Mouse (Mus musculus) B cell, adult 2 months (primary cell): ENCODE measurements at regions not wholly inside any gene's neighbourhood (a gene's known extent, or its start where the extent isn't known, plus 50 kb on each side); places are given as distances from the start of the nearest gene placed in this dataset.

Experiments
- DNase-seq, 2 experiments: peaks; one replicate each; pipeline ENCODE4 v3.0.0; 2022

DNA sequence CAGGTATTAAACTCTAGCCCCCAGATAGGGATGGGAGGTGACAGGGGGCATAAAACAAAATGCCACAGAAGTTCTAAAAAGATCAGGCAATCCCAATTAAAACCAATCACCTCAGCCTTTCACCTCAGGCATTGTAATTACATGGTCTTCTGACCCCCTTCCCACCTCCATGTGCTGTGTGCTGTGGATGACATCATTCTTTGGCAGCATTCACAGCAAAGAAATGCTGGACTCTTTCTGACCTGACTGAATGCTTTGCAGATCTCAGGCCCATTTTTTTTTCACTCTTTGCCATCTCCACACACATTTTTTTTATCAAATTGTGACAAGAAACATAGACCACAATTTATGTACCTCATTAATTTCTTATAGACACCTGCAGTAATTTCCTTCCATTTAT lies 659.1 kb downstream of the Inhba start:
- DNase-seq, result no peak

DNA sequence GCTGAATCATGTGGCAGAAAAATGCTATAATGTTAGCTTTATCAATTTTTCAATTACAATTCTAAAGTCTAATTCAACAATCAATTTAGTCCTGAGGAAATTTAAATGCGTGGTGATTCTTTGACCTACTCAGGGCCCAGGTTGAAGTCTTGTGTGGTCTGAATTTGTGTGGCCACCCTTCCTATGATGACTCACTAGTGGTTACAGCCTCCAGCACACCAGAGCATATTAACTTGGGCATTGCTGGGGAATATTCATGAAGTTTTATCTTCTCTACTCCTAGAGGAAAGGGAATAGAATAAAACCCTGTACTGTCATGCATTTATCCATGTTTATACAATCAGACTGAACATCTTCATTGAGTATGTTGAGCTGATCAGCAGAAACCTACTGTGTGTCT lies 665.2 kb downstream of the Inhba start:
- DNase-seq, result no peak

DNA sequence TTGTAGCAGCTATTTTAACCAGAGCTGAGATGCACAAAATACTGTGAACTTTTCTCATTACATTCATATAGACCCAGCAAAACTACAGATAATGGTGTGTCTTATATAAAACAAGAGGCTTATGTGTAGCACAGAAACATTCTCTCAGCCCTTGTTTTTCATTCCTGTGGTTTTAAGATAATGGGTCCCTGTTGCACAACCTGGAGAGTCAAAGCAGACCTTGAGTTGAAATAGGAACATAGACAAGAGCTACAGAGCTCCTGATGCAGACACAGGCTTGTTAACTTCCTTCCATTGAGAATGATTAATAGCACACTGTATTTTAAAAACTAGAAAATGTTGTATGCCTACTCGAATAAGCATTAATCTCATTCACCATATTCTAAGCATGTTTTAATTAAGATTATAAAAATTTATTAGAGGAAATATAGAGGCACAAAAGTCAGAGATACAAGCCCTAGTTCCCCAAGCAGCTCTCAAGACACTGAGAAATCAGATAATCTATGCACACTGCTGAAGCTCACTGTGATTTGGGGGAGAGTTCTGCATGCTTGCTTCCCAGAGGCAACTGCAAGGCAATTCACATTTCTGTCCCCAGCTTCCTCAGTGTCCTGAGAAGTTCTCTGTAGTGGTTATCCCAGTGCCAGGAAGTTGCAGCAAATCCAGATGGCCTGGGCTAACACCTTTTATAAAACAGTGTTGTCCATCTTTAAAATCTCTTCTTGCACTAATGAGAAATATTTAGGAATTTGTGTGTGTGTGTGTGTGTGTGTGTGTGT lies 666.8 kb downstream of the Inhba start:
- DNase-seq, result no peak

DNA sequence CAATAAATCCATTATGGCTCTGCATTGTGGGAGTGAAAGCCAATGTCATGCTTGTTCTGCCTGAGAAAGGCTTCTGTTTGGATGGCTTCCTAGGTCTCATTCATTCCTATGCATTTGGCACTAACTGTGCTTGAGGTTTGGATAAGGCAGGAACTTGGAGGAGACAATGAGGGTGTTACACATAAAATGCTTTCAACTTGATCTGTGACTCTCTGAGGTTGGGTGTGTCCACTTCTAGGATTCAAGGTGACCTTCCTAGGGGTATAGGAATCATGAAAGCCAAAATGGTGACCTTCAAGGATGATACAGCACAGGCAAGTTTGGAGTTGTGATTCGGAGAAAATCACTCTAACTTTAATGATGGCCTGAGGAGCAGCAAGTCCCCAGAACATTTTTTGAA lies 682.5 kb downstream of the Inhba start:
- DNase-seq, result no peak

DNA sequence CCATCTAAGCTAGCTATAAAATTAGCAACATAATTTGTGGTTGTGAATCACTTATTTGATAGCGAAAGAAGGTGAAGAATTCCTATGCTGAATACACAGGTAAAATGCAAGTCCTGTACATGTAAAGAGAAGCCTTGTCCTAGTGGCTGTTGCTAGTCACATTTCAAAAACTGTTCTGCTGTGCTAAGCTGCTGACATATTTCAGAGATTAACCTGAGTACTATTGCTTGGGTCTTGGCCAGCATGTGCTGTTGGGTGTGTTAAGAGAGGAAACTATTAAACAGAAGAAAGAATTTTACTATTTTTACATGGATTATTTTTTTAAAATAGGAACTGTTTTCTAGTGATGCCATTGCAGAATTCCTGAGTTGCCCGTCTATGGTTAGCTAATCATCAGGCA lies 689.3 kb downstream of the Inhba start:
- DNase-seq, result no peak

DNA sequence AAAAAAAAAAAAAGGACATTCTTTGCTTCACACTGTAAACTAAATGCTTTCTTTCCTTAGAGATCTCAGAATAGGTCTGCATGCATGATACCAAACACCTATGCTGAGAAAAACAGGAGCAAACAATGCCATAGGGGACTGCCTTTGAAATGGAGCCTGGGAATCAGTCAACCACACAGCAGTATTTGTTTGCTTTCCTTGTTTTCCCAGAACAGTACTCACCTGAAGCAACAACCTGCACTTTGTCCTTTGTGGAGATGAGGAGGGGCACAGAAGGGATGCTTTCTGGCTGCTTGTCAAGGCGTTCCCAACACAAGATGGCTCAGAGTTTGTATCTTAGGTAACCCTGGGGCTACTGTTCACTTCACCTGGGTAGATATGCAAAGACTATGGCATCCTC lies 690.5 kb downstream of the Inhba start:
- DNase-seq, result no peak

DNA sequence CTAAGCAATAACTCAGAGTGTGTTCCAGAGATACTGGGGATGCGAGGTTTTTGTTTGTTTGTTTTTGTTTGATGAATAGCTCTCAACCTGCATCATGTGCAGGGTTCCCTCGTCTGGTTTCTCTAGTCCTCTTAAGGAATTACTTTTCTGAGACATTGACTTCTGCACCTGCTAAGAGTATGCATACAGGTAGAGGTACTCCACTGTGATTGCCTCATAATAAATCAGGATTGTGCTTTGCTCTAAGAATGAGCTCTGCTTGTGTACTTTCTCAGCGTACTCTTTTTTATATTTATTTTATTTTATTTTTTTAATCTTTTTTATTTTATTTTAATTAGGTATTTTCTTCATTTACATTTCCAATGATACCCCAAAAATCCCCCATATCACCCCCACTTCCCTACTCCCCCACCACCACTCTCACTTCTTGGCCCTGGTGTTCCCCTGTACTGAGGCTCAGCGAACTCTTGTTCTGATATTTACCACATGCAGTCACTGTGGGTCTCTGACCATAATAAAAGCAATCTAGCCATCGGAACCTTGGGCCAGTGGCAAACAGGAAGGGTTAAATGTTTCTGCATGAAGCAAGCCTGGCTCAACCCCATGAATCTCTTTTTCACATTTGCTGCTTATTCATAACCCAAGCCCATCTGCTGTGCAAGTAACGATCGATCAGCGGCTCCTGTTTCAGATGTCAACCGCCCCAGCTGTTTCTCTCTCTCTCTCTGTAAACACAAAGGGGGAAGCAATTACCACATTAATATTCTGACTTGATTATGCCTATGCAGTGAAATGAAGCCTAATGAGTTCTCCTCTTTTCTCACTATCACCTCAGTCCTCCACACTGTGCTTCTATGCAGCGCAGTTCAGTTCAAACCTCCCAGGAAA lies 693.8 kb downstream of the Inhba start:
- DNase-seq, result no peak

DNA sequence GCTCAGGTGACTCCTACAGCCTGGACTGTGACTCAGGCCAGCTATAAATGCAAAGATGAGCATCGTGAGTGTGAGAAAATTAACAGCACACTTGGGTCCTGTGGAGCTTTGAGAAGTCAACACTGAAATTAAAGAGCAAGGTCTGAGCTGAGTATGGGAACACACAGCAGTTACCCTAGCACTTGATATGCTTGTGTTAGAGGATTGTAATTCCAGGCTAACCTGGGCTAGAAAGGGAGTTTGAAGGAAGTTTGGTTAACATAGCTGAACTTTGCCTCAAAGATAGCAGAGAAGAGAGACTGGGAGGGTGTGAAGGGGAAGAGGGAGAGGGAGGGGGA lies 694.4 kb downstream of the Inhba start:
- no peak for DNase-seq

DNA sequence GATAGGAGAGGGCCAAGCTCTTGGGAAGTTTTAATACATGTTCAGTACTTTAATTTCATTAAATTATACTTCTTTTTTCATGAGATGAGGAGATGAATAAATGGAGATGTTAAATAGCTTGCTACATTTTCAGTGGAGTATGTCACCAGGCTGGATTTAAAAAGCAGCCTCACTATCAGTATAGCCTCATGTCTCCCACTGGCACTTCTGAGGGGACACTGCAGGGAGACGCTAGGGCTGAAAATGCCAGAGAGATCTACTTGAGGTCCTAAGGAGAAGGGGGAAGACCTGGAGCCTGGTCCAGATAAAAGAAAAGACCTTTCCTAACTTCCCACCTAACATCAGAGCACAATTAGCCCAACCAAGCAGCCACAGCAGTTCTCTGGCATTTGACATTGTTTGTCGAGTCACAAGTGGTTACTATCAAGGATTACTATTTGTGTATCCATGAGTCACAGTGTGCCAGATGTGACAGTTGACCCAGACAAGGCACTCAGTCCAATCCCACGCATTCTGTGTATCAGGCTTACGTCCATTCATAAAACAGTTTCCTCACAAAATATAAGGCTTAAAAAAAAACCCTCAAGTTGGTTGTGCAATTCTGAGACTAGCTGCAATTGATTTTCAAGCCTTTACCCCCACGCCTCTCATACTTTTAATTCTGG lies 703.8 kb downstream of the Inhba start:
- DNase-seq, result no peak

DNA sequence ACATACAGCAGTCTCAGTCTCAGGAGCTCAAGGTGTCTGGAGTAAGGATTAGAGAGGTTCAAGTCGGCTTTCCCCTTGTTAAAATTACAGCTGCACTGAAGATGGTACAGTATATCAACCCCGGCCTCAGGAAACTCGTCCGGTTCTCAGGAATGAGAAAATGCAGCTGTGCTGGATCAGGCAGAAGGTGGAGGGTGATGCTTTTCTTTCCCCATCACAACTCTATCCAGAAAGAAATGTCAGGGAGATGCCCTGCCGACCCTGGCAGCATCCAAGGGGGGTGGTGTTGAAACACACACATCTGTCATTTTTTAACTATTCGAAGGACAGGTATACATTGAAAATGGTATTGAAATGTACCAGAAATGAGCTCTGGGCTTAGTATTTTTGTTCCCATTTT lies 704.7 kb downstream of the Inhba start:
- DNase-seq, result no peak

DNA sequence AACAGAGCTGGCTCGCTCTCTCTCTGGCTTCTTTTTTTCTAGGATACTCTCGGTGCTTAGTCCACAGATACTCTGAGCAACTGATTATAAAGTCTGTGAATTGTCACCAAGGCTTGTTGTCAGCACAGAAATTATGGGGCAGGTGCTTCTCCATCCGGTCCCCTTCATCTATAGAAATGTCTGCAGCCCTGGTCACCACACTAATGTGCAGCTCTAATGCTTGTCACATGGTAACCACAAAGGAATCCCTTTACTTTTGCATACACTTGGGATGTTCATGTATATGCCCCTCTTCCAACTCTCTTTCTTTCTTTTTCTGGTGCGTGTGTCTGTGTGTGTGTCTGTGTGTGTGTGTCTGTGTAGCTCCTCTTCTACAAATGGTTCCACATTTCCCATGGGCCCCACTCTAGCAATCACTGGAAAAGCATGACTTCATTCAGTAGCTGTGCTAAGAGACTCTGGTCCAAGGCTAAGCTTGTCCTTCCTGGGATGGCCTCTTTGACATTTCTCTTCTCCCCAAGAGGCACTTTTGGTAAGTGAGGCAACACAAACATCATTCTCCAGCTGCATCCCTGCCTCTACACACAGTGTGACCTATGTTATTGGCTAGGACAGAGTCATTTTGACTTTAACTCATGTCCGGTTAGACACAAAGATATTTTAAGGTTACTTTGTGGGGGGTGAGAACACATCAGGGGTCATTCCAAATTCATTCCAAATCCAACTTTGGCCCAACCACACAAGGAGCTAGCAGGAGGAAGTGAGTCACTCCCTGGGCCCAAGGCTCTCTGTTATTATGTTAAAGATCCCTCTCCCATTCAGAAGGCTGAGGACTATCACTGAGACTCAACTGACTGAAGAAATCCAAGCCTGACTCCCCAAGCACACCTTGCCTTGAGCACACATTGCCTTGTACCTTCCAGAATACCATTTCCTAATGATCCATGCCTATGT lies 705.4 kb downstream of the Inhba start:
- DNase-seq, result no peak

DNA sequence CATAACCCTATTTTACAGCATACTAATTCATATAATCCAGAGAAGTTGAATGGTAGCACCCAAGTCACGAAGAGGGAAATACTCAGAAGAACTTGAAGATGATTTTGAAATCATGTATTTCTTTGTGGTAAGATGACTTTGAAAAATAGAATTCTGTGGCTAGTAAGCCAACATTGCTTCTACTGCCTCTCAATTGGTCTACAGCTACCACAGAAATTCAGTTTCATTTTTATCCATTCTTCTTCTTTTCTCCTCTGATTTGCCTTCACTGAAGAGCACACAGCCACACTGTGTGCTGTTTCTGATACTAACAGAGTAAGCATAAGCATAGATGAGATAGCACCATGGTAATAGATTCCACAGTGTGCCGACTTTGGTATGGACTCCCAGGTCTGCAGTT lies 708.4 kb downstream of the Inhba start:
- no peak for DNase-seq

DNA sequence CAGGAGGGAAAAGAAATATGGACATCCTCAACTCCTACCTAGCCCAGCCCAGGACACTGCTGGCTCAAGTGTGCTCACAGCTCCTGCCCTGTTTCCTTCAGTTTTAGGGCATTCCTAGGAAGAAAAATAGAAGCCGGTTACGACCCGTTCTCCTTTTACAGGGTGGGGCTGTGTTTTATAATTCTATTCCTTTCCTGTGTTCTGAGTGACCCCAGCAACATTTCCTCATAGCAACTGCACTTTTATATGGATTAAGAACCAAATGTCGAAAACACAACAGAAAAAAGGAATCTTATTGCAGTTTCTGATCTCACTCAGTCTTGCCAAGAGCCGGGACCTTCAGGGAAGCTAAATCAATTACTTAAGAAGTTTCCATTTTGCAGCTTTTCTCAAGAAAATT lies 713.7 kb downstream of the Inhba start:
- DNase-seq, result no peak

DNA sequence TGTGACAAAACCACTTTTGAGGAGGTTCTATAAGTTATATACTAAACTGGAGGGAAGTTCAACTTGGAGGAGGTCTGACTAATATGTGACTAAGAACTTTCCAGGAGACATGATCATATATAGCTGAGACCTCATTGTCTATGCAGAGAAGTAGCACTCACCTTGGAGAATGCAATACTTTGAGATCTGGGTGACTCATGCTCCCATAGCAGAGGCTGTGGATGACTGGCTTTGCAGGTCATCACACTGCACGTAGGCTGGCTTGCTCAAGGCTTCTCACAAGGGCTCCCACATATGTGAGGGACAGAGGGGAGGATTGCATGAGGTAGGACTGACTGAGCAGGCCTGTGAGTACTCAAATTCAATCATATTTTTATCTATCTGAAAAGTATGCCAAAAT lies 726.7 kb downstream of the Inhba start:
- DNase-seq, result no peak

DNA sequence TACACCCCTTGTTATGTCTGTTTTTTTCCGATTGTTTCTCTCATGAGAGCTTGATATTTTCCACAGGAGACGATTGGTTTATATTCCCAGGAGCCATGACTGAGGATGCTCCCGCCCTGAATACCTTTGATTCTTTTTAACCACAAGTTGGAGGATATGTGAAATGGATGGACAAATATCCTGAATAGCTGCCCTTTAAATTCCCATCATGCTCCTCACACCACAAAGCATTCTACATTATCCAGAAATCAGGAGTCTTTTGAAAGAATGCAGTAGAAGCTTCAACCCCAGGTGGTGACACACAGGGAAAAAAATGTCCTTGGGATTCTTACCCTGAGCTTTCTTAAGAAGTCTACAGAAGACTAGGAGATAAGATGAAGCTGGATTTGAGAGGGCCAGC lies 727.9 kb downstream of the Inhba start:
- no peak for DNase-seq

DNA sequence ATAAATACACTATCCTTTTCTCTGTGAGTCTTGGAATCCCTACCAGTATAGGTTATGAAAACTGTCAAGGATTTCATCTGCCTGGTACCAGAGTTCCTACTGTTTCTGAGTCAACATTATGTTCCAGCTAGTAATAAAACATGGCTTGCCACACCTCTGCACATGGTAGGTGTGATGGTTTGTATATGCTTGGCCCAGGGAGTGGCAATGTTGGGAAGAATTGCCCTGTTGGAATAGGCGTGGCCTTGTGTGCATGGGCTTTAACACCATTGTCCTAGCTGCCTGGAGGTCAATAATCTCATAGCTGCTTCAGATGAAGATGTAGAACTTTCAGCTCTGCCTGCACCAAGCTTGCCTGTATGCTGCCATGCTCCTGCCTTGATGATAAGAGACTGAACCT lies 732.6 kb downstream of the Inhba start:
- DNase-seq, result no peak

DNA sequence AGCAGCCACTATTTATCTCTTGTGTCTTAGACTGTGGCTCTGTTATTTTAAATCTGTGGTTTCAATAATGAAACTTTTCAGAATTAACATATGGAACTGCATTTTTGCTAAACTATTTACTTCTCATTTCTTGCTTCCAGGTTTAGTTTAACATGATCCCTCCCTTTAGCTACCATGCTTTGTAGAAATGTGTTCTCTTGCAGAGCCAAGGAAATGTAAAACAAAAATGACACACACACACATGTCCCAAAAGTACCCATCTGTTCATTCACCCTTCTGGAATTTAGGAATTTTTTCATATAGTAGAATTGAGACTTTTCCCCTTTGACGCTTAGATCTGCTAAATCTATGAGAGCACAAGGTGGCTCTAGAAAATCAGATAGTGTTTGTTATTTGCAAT lies 734.0 kb downstream of the Inhba start:
- DNase-seq, result no peak

DNA sequence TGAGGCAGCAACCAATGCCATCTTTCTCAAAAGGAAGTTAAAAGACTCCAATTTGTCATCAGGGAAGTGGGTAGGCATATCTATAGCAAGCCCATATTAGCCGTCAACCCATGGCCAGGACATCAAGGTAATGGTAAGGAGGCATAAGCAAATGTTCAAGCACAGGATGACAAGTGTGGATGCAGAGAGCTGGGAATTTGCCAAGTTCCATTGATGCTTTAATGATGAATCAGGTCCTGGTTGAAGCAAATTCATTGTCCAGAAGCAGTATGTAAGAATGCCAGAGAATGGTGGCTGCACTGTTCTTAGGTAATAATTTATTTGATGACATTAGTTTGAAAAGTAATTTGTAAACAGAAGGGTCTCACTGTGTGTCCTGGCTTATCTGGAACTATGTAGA lies 734.8 kb downstream of the Inhba start:
- no peak for DNase-seq

DNA sequence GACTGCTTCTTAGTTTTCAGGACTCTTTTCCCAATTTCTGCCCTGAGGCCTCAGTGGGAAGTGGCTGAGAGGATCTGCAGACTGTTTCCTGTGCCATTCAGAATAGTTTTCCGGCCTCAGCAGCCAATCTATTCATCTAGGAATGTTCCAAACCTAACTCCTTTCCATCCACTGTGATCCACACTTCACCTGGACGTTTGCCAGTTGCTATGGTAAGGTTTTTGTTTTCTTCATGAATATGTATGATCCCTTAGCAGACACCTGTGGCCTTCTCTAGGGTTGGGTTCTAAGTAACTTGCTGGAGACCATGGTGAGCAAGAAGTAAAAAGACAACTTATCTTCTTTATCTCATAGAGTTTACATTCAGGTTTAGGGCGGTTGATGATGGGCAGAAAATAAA lies 744.6 kb downstream of the Inhba start:
- no peak for DNase-seq

DNA sequence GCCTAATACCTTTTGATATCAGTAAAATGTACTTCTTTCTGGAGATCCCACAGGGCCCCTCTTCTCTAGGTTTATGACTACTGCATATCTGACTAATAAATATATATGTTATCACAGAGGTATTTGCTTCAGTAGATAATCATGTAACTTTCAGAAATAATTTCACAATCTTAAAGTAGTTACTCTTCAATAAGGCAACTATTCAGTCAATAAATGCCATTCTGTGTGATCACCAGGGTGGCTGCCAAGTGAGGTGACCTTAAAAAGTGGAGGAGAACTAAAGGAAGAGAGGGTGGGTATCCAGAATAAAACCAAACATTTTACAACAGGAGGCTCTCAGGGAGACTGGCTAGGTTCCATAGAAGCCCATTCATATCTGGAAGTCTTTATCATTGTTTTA lies 748.4 kb downstream of the Inhba start:
- DNase-seq, result no peak

DNA sequence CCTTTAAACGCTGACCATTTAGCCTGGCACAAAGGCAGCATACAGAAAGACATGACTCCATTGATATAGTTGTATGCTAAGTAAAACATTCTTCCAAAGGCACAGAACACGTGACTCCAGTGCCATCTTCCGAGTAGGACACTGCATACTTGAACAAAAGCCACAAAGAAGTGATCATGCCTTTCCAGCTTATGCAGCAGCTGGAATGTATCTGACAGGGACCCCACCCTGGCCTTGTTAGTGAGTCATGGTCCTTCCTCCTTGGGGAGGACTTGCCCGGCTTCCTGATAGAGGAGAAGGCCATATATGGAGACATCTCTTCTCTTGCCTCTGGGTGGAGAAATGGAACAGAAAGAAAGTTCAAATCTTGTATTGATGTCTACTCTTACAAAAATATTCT lies 749.8 kb downstream of the Inhba start:
- DNase-seq, result no peak

DNA sequence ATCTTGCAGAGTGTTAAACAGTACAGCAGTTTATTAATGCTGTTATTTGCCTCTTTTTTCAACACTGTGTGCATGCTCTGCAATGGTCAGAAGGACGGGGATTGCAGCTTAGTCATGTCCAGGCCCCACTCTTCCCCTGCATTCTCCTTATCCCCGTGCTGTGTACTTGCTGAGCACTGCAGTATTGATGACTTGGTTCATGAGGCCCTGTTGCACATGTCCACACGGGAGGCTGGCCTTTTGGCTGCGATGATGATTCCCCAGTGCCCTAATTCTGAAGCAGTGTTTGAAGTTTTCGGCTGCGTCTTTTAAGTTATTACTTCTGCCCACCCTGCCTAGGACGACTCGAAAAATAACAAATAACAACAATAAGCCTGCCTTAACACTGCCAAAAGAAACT lies 750.7 kb downstream of the Inhba start:
- DNase-seq, result no peak
